Mouse (Mus musculus): ENCODE data around the gene Gm30737. TPM values are rescaled to one million over a fixed set of nuclear protein-coding genes. Genes with fewer than 3 reads are reported as not detected.

Gm30737 gene
- total RNA-seq (2023): not detected

DNA sequence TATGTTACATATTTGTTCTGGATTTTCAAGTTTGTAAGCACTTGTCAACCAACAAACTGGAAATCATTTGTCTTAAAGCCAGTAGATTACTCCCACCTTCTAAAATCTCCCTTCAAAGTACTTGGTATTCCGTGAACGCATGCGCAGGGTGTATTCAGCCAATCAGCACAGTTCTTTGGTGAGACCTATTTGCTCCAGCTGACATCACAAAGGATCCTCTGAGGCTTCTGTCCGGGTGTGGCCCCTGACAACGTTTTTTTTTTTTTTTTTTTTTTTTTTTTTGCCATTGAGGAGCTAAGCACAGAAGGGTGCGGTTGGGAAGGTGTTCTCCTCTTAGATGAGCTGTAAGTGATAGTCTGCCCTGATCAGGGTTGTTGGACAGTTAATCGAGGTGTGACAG lies at the start of gene Gm30737:
Gm30737 (plus strand) TSS at position 301 of the 400 bp plus-strand sequence.

